Mouse (Mus musculus) large intestine, adult 2 months (tissue): Measurements from ENCODE around the gene Mvb12b. TPM values are rescaled to one million over a fixed set of nuclear protein-coding genes. Genes with fewer than 3 reads are reported as not detected.
A peak's percentile ranks its signal among the peaks of the same experiment; 100 is the strongest.

ENCODE experiments used
- DNase-seq: peaks from one replicate; pipeline ENCODE4 v3.0.0-alpha.2; 2012; ENCODE audit warnings: low read depth, low spot score
- WGBS: fragments of 180-500 bp; shearing (Covaris S2); methylation state at CpG from one replicate; pipeline ENCODE4 v1.1.7; 2018; 5-methylcytosine and 5-hydroxymethylcytosine counted together
- polyA plus RNA-seq: library from polyadenylated mRNA; depleted of rRNA; stranded (reverse); fragments of >200 nt; gene quantifications from 2 replicates; pipeline ENCODE4 v1.2.3, GENCODE M21; 2012

Mvb12b gene
- polyA plus RNA-seq, 1 experiment = 7.9 TPM

- WGBS = 72% methylated on average over 7 of the region's 7 CpGs
- no peak for DNase-seq
Measured at GRCm38 (mm10) chr2:33754980-33755632, 132.6 kb downstream of the Mvb12b start.

GRCm38 (mm10) chr2:33754317-33754633, 133.5 kb downstream of the Mvb12b start:
- DNase-seq = no peak
- 93% methylated on average over 3 of the region's 3 CpGs for WGBS

- DNase-seq = no peak
- WGBS = 62% methylated on average over 15 of the region's 15 CpGs
Measured at GRCm38 (mm10) chr2:33753630-33754316, 134.0 kb downstream of the Mvb12b start.

- WGBS = 84% methylated on average over 7 of the region's 7 CpGs
- DNase-seq = no peak
Measured at GRCm38 (mm10) chr2:33750611-33751010, 137.1 kb downstream of the Mvb12b start.

GRCm38 (mm10) chr2:33746471-33746870, 141.3 kb downstream of the Mvb12b start:
- WGBS = 17% methylated on average over 5 of the region's 5 CpGs
- DNase-seq = peak; percentile 47

GRCm38 (mm10) chr2:33745724-33746123, 142.0 kb downstream of the Mvb12b start:
- DNase-seq = no peak
- 87% methylated on average over 5 of the region's 5 CpGs for WGBS

- 58% methylated on average over 3 of the region's 3 CpGs for WGBS
Measured at GRCm38 (mm10) chr2:33737128-33737527, 150.6 kb downstream of the Mvb12b start.

GRCm38 (mm10) chr2:33736722-33737121, 151.0 kb downstream of the Mvb12b start:
- 4% methylated on average over 2 of the region's 2 CpGs for WGBS
- DNase-seq = peak; percentile 13

More at GRCm38 (mm10) chr2:33737128-33737527, 150.6 kb downstream of the Mvb12b start:
- DNase-seq = no peak

GRCm38 (mm10) chr2:33734781-33735485, 152.8 kb downstream of the Mvb12b start:
- WGBS = 35% methylated on average over 10 of the region's 10 CpGs
- DNase-seq = peak; percentile 55

- WGBS = 24% methylated on average over 5 of the region's 5 CpGs
Measured at GRCm38 (mm10) chr2:33729701-33730100, 158.0 kb downstream of the Mvb12b start.

GRCm38 (mm10) chr2:33727199-33727598, 160.5 kb downstream of the Mvb12b start:
- DNase-seq = peak; percentile 35
- 27% methylated on average over 6 of the region's 6 CpGs for WGBS

More at GRCm38 (mm10) chr2:33729701-33730100, 158.0 kb downstream of the Mvb12b start:
- DNase-seq = no peak

- WGBS = 63% methylated on average over 9 of the region's 9 CpGs
- no peak for DNase-seq
Measured at GRCm38 (mm10) chr2:33720380-33720898, 167.3 kb downstream of the Mvb12b start.

GRCm38 (mm10) chr2:33719339-33720066, 168.2 kb downstream of the Mvb12b start:
- 82% methylated on average over 12 of the region's 12 CpGs for WGBS
- DNase-seq = no peak

GRCm38 (mm10) chr2:33718561-33718960, 169.2 kb downstream of the Mvb12b start:
- no peak for DNase-seq
- WGBS = 83% methylated on average over 6 of the region's 6 CpGs

GRCm38 (mm10) chr2:33717821-33718351, 169.9 kb downstream of the Mvb12b start:
- DNase-seq = no peak
- WGBS = 51% methylated on average over 21 of the region's 21 CpGs

GRCm38 (mm10) chr2:33717378-33717777, 170.4 kb downstream of the Mvb12b start:
- no peak for DNase-seq
- WGBS = 63% methylated on average over 11 of the region's 11 CpGs

GRCm38 (mm10) chr2:33716878-33717277, 170.9 kb downstream of the Mvb12b start:
- DNase-seq = no peak
- 63% methylated on average over 15 of the region's 15 CpGs for WGBS

- 60% methylated on average over 8 of the region's 8 CpGs for WGBS
- DNase-seq = no peak
Measured at GRCm38 (mm10) chr2:33714932-33715331, 172.8 kb downstream of the Mvb12b start.

GRCm38 (mm10) chr2:33713580-33714260, 174.0 kb downstream of the Mvb12b start:
- DNase-seq = no peak
- WGBS = 70% methylated on average over 12 of the region's 12 CpGs
